Mouse (Mus musculus): ENCODE measurements around the gene Gtf2ird1. TPM values are rescaled to one million over a fixed set of nuclear protein-coding genes. Genes with fewer than 3 reads are reported as not detected.

Gtf2ird1 gene
- 89.7 and 93.3 TPM in 2 replicates for polyA plus RNA-seq (2015; fragmentation: Nextera tagmentation; extraction: Ambion mirVana)

GRCm38 (mm10) chr5:134456503-134456962 lies at the start of gene Gtf2ird1:
Gene Gtf2ird1, minus strand, starts transcription at chr5:134456716.
- WGBS = under 1% methylated on average over 37 of the region's 44 CpGs
- Histone ChIP-seq H3K4me3 (peak within 1 kb of the TSS; percentile 73), H3K4me2 (replicated peaks) (peak within 1 kb of the TSS; percentile 85), H3K27me3 (no peaks in the 10 kb centered on the region), H3K4me1 (peaks cover 26% of the 10 kb centered on the region), H3K9me3 (no peaks in the 10 kb centered on the region), H3K36me3 (0 out of 2 replicates have a peak, but pooled peaks cover 6% of the 10 kb centered on the region), H3K27ac (replicated peaks) (peak within 1 kb of the TSS; percentile 92), H3K9ac (replicated peaks) (peak within 1 kb of the TSS; percentile 89)
- peak; percentile 92 for ATAC-seq (replicated peaks)

DNA sequence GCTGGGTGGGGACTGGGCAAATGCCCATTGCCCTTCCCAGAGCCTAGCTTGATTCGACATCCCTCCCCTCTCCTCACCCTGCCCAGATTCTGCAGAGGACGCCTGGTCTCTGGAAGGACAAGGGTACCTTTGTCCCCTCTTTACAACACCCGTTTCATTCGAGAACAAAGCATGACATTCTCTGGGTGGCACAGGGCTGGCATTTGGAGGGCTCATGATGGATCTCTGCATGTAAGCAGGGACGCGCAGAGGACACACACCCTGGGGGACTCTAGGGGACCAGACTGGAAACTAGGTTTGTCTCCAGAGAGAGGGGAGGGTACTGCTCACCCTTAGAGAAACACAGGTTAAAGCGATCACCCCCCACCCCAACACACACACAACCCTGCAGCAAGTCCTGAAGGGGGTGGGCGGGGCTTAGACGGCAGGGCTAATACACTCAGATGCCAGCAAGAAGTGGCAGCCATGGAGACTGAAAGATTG lies 49.3 kb upstream of the Gtf2ird1 start:
- Histone ChIP-seq H3K4me3 (no peak overlapping the region), H3K27me3 (no peaks in the 10 kb centered on the region), H3K4me1 (peaks cover 16% of the 10 kb centered on the region), H3K4me2 (replicated peaks) (no peak overlapping the region), H3K9ac (replicated peaks) (no peak overlapping the region), H3K36me3 (peaks cover 55% of the 10 kb centered on the region), H3K9me3 (no peaks in the 10 kb centered on the region), H3K27ac (replicated peaks) (peak overlapping the region; percentile 44)
- 44% methylated on average over 9 of the region's 9 CpGs for WGBS
- ATAC-seq (replicated peaks) = peak; percentile 31

- H3K4me3 ChIP-seq = no peak overlapping the region
- no peak for ATAC-seq (replicated peaks)
- WGBS = 95% methylated on average over 18 of the region's 18 CpGs
- H3K9me3 ChIP-seq = no peaks in the 10 kb centered on the region
- no peaks in the 10 kb centered on the region for H3K27me3 ChIP-seq
- H3K9ac ChIP-seq (replicated peaks) = no peak overlapping the region
- peaks cover 60% of the 10 kb centered on the region for H3K36me3 ChIP-seq
- H3K4me1 ChIP-seq = peaks cover 11% of the 10 kb centered on the region
- no peak overlapping the region for H3K27ac ChIP-seq (replicated peaks)
- no peak overlapping the region for H3K4me2 ChIP-seq (replicated peaks)
These were observed 46.1 kb upstream of the Gtf2ird1 start for GRCm38 (mm10) chr5:134502591-134502990.

GRCm38 (mm10) chr5:134501453-134501852 lies 44.9 kb upstream of the Gtf2ird1 start:
- Histone ChIP-seq H3K9me3 (no peaks in the 10 kb centered on the region), H3K9ac (replicated peaks) (no peak overlapping the region), H3K27me3 (no peaks in the 10 kb centered on the region), H3K4me2 (replicated peaks) (no peak overlapping the region), H3K36me3 (peaks cover 66% of the 10 kb centered on the region), H3K27ac (replicated peaks) (no peak overlapping the region), H3K4me1 (peaks cover 9% of the 10 kb centered on the region), H3K4me3 (no peak overlapping the region)
- 86% methylated on average over 9 of the region's 9 CpGs for WGBS
- no peak for ATAC-seq (replicated peaks)

DNA sequence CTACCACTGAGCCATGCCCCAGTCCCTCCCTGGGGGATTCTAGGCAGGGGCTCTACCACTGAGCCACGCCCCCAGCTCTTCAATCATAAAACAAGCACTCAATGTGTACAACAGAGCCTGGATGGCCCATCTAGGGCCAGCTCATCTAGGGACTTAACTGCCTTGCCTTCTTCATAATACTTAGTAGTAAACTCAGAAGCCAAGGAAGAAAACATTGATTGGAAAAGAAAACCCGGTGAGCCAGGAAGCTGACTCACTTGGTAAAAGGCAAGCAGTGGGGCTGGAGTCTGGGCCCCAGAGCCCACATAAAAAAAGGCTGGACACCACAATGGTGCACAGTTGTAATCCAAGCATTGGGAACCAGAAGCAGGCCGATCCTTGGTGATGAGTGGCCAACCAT lies 44.2 kb upstream of the Gtf2ird1 start:
- no peak for ATAC-seq (replicated peaks)
- WGBS = 100% methylated on average over 3 of the region's 3 CpGs
- H3K9me3 ChIP-seq = no peaks in the 10 kb centered on the region
- no peak overlapping the region for H3K9ac ChIP-seq (replicated peaks)
- H3K4me3 ChIP-seq = no peak overlapping the region
- no peak overlapping the region for H3K4me2 ChIP-seq (replicated peaks)
- no peaks in the 10 kb centered on the region for H3K27me3 ChIP-seq
- H3K36me3 ChIP-seq = peaks cover 74% of the 10 kb centered on the region
- peaks cover 3% of the 10 kb centered on the region; the same call in 1 of the 2 replicates for H3K4me1 ChIP-seq
- no peak overlapping the region for H3K27ac ChIP-seq (replicated peaks)

DNA sequence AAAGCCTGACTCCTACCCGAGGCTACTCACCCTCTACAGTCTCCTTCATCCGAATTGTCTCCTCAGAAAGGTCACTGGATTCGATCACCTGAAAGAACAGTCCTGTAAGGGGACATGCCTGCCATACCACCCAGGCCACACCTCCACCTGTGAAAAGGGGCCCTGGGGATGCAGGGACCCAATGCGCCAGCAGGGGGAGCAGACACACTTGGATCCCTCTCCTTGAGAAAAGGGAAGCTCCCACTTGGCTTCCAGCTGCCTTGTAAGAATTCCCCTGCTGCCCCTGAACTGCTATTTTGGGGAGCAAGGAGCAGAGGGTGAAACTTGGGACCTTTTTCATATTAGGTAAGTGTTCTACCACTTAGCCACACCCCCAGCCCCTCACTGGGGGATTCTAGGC lies 43.5 kb upstream of the Gtf2ird1 start:
- Histone ChIP-seq H3K4me2 (replicated peaks) (no peak overlapping the region), H3K9ac (replicated peaks) (no peak overlapping the region), H3K9me3 (no peaks in the 10 kb centered on the region), H3K27me3 (no peaks in the 10 kb centered on the region), H3K4me1 (no peaks in the 10 kb centered on the region), H3K27ac (replicated peaks) (no peak overlapping the region), H3K4me3 (no peak overlapping the region), H3K36me3 (peaks cover 80% of the 10 kb centered on the region)
- no peak for ATAC-seq (replicated peaks)
- WGBS = 87% methylated on average over 4 of the region's 4 CpGs

DNA sequence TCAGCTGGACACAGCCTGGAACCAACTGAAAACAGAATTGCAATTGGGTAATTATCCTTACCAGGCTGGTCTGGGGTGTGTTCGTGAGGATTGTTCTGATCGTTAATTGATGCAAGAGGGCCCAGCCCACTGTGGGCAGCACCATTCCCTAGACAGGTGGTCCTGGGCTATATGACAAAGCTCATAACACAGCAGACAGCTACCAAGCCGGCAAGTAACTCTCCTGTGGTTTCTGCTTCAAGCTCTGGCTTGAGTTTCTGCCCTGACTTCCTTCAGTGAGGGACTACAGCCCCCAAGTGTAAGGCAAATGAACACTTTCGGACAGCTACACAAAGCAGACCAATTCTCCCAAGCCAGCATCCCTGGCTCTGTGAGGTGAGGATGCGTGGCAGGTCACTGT lies 40.5 kb upstream of the Gtf2ird1 start:
- no peak overlapping the region for H3K9ac ChIP-seq (replicated peaks)
- H3K4me2 ChIP-seq (replicated peaks) = no peak overlapping the region
- no peaks in the 10 kb centered on the region for H3K9me3 ChIP-seq
- no peak for ATAC-seq (replicated peaks)
- H3K36me3 ChIP-seq = peaks cover 90% of the 10 kb centered on the region
- no peaks in the 10 kb centered on the region for H3K4me1 ChIP-seq
- WGBS = 93% methylated on average over 5 of the region's 5 CpGs
- no peak overlapping the region for H3K4me3 ChIP-seq
- H3K27ac ChIP-seq (replicated peaks) = no peak overlapping the region
- no peaks in the 10 kb centered on the region for H3K27me3 ChIP-seq

DNA sequence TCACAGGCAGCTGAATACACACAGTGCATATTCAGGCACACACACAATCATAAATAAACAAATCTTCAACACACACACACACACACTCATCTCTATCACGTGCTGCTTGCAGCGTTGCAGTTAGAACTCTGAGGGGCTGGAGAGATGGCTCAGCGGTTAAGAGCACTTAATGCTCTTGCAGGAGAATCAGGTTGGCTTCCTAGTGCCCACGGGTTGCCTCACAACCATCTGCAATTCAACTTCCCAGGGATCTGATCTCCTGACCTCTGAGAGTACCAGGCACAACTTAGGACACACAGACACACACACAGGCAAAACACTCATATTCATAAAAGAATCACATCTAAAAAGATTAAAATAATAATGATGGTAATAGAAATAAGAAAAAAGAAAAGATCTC lies 39.3 kb upstream of the Gtf2ird1 start:
- WGBS = 92% methylated on average over 4 of the region's 4 CpGs
- H3K9ac ChIP-seq (replicated peaks) = no peak overlapping the region
- no peak for ATAC-seq (replicated peaks)
- H3K4me1 ChIP-seq = no peaks in the 10 kb centered on the region
- no peak overlapping the region for H3K4me2 ChIP-seq (replicated peaks)
- H3K27ac ChIP-seq (replicated peaks) = no peak overlapping the region
- H3K9me3 ChIP-seq = no peaks in the 10 kb centered on the region
- H3K36me3 ChIP-seq = peaks cover 85% of the 10 kb centered on the region
- no peak overlapping the region for H3K4me3 ChIP-seq
- H3K27me3 ChIP-seq = no peaks in the 10 kb centered on the region

DNA sequence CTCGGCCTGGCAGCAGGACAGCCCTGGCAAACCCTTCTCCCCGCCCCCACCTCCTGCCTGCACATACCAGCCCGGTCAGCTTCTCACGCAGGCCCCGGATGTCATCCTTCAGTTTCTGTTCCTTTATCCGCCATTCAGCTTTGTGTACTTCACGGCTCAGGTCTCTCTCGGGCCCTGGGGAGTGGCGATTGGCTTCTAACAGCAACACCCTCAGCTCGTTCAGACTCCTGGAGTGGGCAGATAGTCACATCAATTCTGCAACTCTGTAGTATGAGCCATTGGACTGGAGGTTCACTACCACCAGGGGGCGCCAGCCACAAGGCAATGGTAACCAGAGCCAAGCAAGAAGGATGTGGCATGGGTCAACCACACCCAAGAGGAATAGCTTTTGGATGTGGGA lies 37.6 kb upstream of the Gtf2ird1 start:
- Histone ChIP-seq H3K4me2 (replicated peaks) (no peak overlapping the region), H3K27ac (replicated peaks) (no peak overlapping the region), H3K4me1 (no peaks in the 10 kb centered on the region), H3K36me3 (peaks cover 88% of the 10 kb centered on the region), H3K27me3 (no peaks in the 10 kb centered on the region), H3K9ac (replicated peaks) (no peak overlapping the region), H3K4me3 (no peak overlapping the region), H3K9me3 (no peaks in the 10 kb centered on the region)
- WGBS = 53% methylated on average over 11 of the region's 11 CpGs
- peak; percentile 49 for ATAC-seq (replicated peaks)

- no peak for ATAC-seq (replicated peaks)
- Histone ChIP-seq H3K9me3 (no peaks in the 10 kb centered on the region), H3K4me2 (replicated peaks) (no peak overlapping the region), H3K36me3 (peaks cover 84% of the 10 kb centered on the region), H3K27ac (replicated peaks) (no peak overlapping the region), H3K4me1 (no peaks in the 10 kb centered on the region), H3K4me3 (no peak overlapping the region), H3K27me3 (no peaks in the 10 kb centered on the region), H3K9ac (replicated peaks) (no peak overlapping the region)
- 96% methylated on average over 4 of the region's 4 CpGs for WGBS
These were observed 36.4 kb upstream of the Gtf2ird1 start for GRCm38 (mm10) chr5:134492956-134493355.

DNA sequence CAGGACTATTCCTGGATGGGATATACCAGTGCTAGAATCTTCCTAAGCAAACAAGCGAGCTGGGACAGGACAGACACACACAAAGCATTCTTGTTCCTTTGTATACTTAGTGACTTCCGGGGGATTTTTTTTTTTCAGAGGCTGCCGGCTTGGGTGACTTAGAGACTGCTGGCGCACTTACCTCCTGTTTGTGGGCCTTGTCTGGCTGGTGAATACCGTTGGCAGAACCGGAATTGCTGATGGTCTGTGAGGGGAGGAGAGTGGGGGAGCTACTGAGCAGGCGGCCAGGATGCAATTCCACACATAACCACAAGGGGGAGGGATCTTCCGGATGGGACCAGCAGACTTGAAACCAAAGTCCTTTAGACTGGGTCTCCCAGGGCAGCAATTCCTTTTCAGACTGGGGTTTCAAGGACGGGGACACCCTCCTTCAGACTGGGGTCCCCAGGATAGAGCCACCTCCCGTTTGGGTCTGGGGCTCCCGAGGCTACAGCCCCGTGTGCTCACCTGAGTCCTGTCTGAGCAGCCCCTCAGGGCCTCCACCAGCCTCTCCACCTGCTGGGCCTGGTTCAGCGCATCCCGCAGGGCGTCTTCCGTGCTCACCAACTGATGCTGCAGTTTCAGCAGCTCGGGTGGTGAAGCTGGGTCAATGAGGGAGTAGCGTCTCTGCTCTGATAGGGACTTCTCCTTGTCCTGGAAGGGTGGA lies 35.3 kb upstream of the Gtf2ird1 start:
- Histone ChIP-seq H3K4me3 (no peak overlapping the region), H3K9ac (replicated peaks) (no peak overlapping the region), H3K9me3 (no peaks in the 10 kb centered on the region), H3K27me3 (no peaks in the 10 kb centered on the region), H3K4me1 (no peaks in the 10 kb centered on the region), H3K36me3 (peaks cover 73% of the 10 kb centered on the region), H3K4me2 (replicated peaks) (no peak overlapping the region), H3K27ac (replicated peaks) (peak overlapping the region; percentile 29; the same call in 1 of the 2 replicates)
- peak; percentile 64 for ATAC-seq (replicated peaks)
- 27% methylated on average over 18 of the region's 18 CpGs for WGBS

GRCm38 (mm10) chr5:134491206-134491605 lies 34.7 kb upstream of the Gtf2ird1 start:
- H3K36me3 ChIP-seq = peaks cover 67% of the 10 kb centered on the region
- no peaks in the 10 kb centered on the region for H3K27me3 ChIP-seq
- H3K9me3 ChIP-seq = no peaks in the 10 kb centered on the region
- no peak overlapping the region for H3K4me2 ChIP-seq (replicated peaks)
- no peak overlapping the region for H3K27ac ChIP-seq (replicated peaks)
- no peak for ATAC-seq (replicated peaks)
- WGBS = 80% methylated on average over 2 of the region's 2 CpGs
- no peak overlapping the region for H3K9ac ChIP-seq (replicated peaks)
- no peaks in the 10 kb centered on the region for H3K4me1 ChIP-seq
- H3K4me3 ChIP-seq = no peak overlapping the region

DNA sequence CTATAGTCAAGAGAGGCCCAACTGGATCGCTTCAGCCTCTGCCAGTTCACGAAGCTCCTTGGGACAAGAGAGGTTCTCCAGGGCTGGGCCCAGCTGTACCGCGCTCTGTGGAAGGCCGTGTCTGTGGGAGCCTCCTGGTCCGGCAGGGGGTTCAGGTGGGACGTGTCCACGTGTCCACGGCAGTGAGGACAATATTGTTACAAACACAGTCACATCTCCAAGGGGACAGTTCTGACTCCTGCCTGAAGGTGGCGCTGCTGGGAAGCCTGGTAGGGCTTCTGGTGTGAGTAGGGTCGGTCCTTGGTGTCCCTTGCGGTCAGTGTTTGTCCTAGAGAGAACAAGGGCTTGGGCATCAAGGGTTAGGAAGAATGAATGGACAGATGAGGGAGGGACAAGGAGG lies 33.9 kb upstream of the Gtf2ird1 start:
- ATAC-seq (replicated peaks) = no peak
- peaks cover 59% of the 10 kb centered on the region for H3K36me3 ChIP-seq
- 87% methylated on average over 12 of the region's 12 CpGs for WGBS

More for the DNA sequence above, 33.9 kb upstream of the Gtf2ird1 start:
- Histone ChIP-seq H3K4me3 (no peak overlapping the region), H3K4me2 (replicated peaks) (no peak overlapping the region), H3K27ac (replicated peaks) (no peak overlapping the region), H3K9ac (replicated peaks) (no peak overlapping the region), H3K4me1 (no peaks in the 10 kb centered on the region), H3K9me3 (no peaks in the 10 kb centered on the region), H3K27me3 (no peaks in the 10 kb centered on the region)

Data from forebrain, embryonic 15.5 days (tissue).